Mouse (Mus musculus) small intestine, adult 2 months (tissue): Measurements from ENCODE around the gene Clec4b2. TPM values are rescaled to one million over a fixed set of nuclear protein-coding genes. Genes with fewer than 3 reads are reported as not detected.
"Not testable (repeated sequence)": the region's sequence is repeated elsewhere in the genome, so short reads cannot be mapped to it uniquely, and the experiment has no call there.

ENCODE experiments used
- H3K27ac ChIP-seq: fragments of 200-500 bp; 2 replicates; pipeline ENCODE4 v1.5.1; 2012; ENCODE audit warnings: low read depth, low read length, control low read depth, inconsistent platforms; ENCODE audit not compliant: insufficient read depth
- H3K27me3 ChIP-seq: fragments of 200-500 bp; 2 replicates; pipeline ENCODE4 v1.6.1; 2012; ENCODE audit warnings: mild to moderate bottlenecking, moderate library complexity, low read length, inconsistent platforms; ENCODE audit not compliant: control insufficient read depth, insufficient read depth
- H3K36me3 ChIP-seq: fragments of 200-500 bp; 2 replicates; pipeline ENCODE4 v1.6.1; 2012; ENCODE audit warnings: mild to moderate bottlenecking, low read length, control low read depth, inconsistent platforms; ENCODE audit not compliant: control insufficient read depth, insufficient read depth
- H3K4me1 ChIP-seq: fragments of 200-500 bp; 2 replicates; pipeline ENCODE4 v1.6.1; 2012; ENCODE audit warnings: low read length, inconsistent platforms, mixed read lengths; ENCODE audit not compliant: control insufficient read depth, insufficient read depth, insufficient read length
- H3K4me3 ChIP-seq: fragments of 200-500 bp; 2 replicates; pipeline ENCODE4 v1.5.1; 2012; ENCODE audit warnings: low read depth, mild to moderate bottlenecking, control low read depth, inconsistent platforms, low read length, moderate library complexity
- CTCF ChIP-seq: fragments of 200-500 bp; IDR thresholded peaks from 2 replicates; pipeline ENCODE4 v1.5.1; 2012; ENCODE audit warnings: low read depth, mild to moderate bottlenecking, control low read depth, inconsistent platforms, low read length, moderate library complexity, mixed read lengths; ENCODE audit not compliant: insufficient replicate concordance, insufficient read length; ENCODE audit errors: extremely low read depth
- POLR2A ChIP-seq: fragments of 200-500 bp; IDR thresholded peaks from 2 replicates; pipeline ENCODE4 v1.6.1; 2012; ENCODE audit warnings: low read depth, mild to moderate bottlenecking, control low read depth, inconsistent platforms, low read length, moderate library complexity
- WGBS: fragments of 180-500 bp; shearing (Covaris S2); methylation state at CpG from one replicate; pipeline ENCODE4 v1.1.7; 2018; 5-methylcytosine and 5-hydroxymethylcytosine counted together
- polyA plus RNA-seq: library from polyadenylated mRNA; depleted of rRNA; stranded (reverse); fragments of >200 nt; gene quantifications from 2 replicates; pipeline ENCODE4 v1.2.3, GENCODE M21; 2012; rRNA removed

The Clec4b2 gene
- polyA plus RNA-seq, result not detected in 2 replicates

- no peak within 1 kb of the TSS for H3K27ac ChIP-seq
- H3K36me3 ChIP-seq, result no peaks in the 10 kb centered on the region
- no peaks in the 10 kb centered on the region for H3K27me3 ChIP-seq
- H3K4me3 ChIP-seq, result no peak within 1 kb of the TSS
- H3K4me1 ChIP-seq, result no peaks in the 10 kb centered on the region
- 81% methylated on average over 4 of the region's 4 CpGs for WGBS
- TF ChIP-seq POLR2A (no peak), CTCF (no peak)
Measured at GRCm38 (mm10) chr6:123172593-123172992, at the start of gene Clec4b2. TSS of gene Clec4b2 (plus strand) at chr6:123172893.

GRCm38 (mm10) chr6:123123195-123123594 is 49.5 kb upstream of the Clec4b2 start:
- WGBS, result 64% methylated on average over 3 of the region's 3 CpGs
- TF ChIP-seq CTCF, result no peak
- no peak for TF ChIP-seq POLR2A

DNA sequence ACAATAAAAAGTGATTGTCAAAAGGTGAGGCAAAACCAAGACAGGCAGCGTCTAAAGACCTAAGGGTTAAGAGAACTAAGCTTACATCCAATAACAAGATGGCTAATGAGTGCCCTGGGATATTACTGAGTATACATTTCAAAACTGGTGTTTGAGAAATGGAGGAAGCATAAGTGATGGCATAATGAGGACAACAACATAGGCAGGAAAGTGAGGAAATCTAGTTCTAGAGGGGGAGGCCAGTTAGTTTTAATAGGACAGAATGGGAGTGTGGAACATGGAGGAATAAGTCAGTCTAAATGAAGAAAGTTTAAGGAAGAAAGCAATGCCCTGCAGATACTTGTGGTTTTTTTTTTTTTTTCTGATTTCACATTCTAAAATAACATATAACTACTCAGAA is 45.5 kb upstream of the Clec4b2 start:
- 53% methylated on average over 1 of the region's 1 CpGs for WGBS
- H3K4me1 ChIP-seq, result no peaks in the 10 kb centered on the region

More at GRCm38 (mm10) chr6:123123195-123123594, 49.5 kb upstream of the Clec4b2 start:
- Histone ChIP-seq H3K4me3 (no peak overlapping the region), H3K27ac (no peak overlapping the region), H3K4me1 (no peaks in the 10 kb centered on the region), H3K27me3 (no peaks in the 10 kb centered on the region), H3K36me3 (no peaks in the 10 kb centered on the region)

GRCm38 (mm10) chr6:123137766-123138526 is 34.7 kb upstream of the Clec4b2 start:
- not testable (repeated sequence) for H3K27me3 ChIP-seq, H3K36me3 ChIP-seq, H3K4me3 ChIP-seq, H3K27ac ChIP-seq, H3K4me1 ChIP-seq
- WGBS, result 62% methylated on average over 29 of the region's 29 CpGs

More for the DNA sequence above, 45.5 kb upstream of the Clec4b2 start:
- Histone ChIP-seq H3K36me3 (no peaks in the 10 kb centered on the region), H3K27ac (no peak overlapping the region), H3K27me3 (no peaks in the 10 kb centered on the region), H3K4me3 (no peak overlapping the region)
- TF ChIP-seq POLR2A, result no peak
- TF ChIP-seq CTCF, result no peak

GRCm38 (mm10) chr6:123170106-123170505 is 2.6 kb upstream of the Clec4b2 start:
- TF ChIP-seq POLR2A (no peak), CTCF (no peak)
- 36% methylated on average over 1 of the region's 1 CpGs for WGBS
- no peaks in the 10 kb centered on the region for H3K4me1 ChIP-seq
- H3K4me3 ChIP-seq, result no peak overlapping the region
- H3K27me3 ChIP-seq, result no peaks in the 10 kb centered on the region
- no peaks in the 10 kb centered on the region for H3K36me3 ChIP-seq
- H3K27ac ChIP-seq, result no peak overlapping the region

DNA sequence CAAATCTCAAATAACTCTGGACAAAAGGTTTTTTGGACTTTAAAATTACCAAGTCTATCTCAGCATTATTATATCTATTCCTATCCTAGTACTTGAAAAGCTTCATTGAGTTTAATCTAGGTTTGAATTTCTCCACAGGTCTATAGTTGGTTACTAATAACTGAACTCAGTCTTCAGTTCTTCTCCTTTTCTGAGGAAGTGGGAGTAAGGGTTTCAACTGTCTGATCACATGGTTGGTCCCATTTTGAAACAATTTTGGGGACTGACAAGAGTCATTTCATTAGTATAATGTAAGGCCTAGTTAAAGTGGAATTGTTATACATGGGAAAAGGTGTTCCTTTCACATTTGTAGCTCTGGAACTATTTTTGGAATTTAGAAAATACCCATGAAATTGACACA is 1.7 kb upstream of the Clec4b2 start:
- no peaks in the 10 kb centered on the region for H3K4me1 ChIP-seq
- no peaks in the 10 kb centered on the region for H3K27me3 ChIP-seq
- H3K36me3 ChIP-seq, result no peaks in the 10 kb centered on the region
- no peak overlapping the region for H3K4me3 ChIP-seq
- TF ChIP-seq CTCF, result no peak
- no peak for TF ChIP-seq POLR2A
- no peak overlapping the region for H3K27ac ChIP-seq

DNA sequence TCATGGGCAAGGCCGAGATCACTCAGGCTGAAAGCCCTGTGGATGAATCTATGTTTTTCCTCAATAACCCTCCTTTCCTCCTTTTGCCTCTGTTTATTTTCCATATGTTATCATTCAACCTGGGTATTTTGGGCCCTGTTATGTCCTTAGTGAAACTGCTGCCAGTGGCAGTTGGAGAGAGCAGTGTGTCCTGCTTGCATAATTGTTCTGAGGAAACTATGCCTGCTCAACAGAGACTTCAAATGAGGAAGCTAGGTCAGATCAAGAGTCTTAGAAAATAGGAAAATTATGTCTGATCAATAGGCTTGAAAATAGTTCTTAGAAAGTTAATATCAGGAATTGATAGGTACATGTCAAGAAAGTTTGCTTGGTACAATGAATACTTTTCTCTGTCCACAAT is 2.9 kb downstream of the Clec4b2 start:
- Histone ChIP-seq H3K4me1 (no peaks in the 10 kb centered on the region), H3K36me3 (no peaks in the 10 kb centered on the region), H3K27ac (no peak overlapping the region), H3K4me3 (no peak overlapping the region), H3K27me3 (no peaks in the 10 kb centered on the region)
- TF ChIP-seq CTCF (no peak), POLR2A (no peak)
- 78% methylated on average over 1 of the region's 1 CpGs for WGBS

DNA sequence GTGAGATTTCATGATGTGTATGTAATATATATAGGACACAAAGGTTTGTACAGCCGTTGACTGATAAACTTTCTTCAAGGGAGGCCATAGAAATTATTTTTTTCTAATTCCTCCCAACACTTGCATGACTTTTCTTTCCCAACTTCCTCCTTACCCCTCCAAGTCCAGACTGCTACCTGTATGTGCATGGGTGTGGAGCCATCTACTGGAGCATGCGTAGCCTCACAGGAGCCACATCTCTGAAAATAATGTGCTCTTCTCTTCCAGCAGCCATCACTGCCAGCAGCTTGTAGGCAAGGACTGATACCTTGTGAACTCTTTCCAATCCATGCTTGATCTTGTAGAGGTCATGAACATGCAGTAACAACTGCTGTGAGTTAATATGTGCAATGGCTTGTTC is 12.2 kb downstream of the Clec4b2 start:
- not testable (repeated sequence) for H3K27ac ChIP-seq, H3K36me3 ChIP-seq, H3K27me3 ChIP-seq, H3K4me3 ChIP-seq, H3K4me1 ChIP-seq
- WGBS, result 56% methylated on average over 2 of the region's 2 CpGs
